Mouse (Mus musculus): ENCODE results near the gene Shank2. TPM values are rescaled to one million over a fixed set of nuclear protein-coding genes. Genes with fewer than 3 reads are reported as not detected.
A peak's percentile ranks its signal among the peaks of the same experiment; 100 is the strongest.

Gene Shank2
- total and polyA plus RNA-seq, 3 experiments = not detected

GRCm38 (mm10) chr7:144426594-144426993 is 424.9 kb downstream of the Shank2 start:
- no peak for TF ChIP-seq ZNF384 (IDR thresholded peaks at IDR 0.05; ENCODE audit: low read depth, low read length)
- TF ChIP-seq ETS1 (conservative IDR thresholded peaks at IDR 0.05; ENCODE audit: low read depth, low read length) = no peak
- no peak for TF ChIP-seq KAT2A (IDR thresholded peaks at IDR 0.05; ENCODE audit: insufficient replicate concordance, low read length)
- Histone ChIP-seq H3K27ac (ENCODE audit: insufficient read depth, low read depth) (no peak overlapping the region), H3K9ac (ENCODE audit: insufficient read depth, low read depth) (no peak overlapping the region), H3K9me3 (replicated peaks; ENCODE audit: low read length) (peaks cover 6% of the 10 kb centered on the region), H3K36me3 (replicated peaks in 1 of 2; ENCODE audit: control insufficient read depth in 1 of 2, insufficient read depth in 1 of 2, low read length in 1 of 2) (no peaks in the 10 kb centered on the region), H3K4me3 (replicated peaks in 1 of 3; ENCODE audit: low read depth in 2 of 3, low read length in 2 of 3, poor library complexity in 1 of 3) (no peak overlapping the region), H3K27me3 (replicated peaks) (peaks cover 82% of the 10 kb centered on the region), H3K79me2 (replicated peaks; ENCODE audit: control insufficient read depth, extremely low read depth, insufficient read depth, poor library complexity, severe bottlenecking) (no peaks in the 10 kb centered on the region), H3K4me1 (ENCODE audit: control insufficient read depth in 1 of 2, insufficient read depth in 2 of 2) (no peaks in the 10 kb centered on the region), H3K4me2 (ENCODE audit: insufficient read depth, low read depth, poor library complexity, severe bottlenecking) (no peak overlapping the region)
- DNase-seq (ENCODE audit: extremely low read depth) = no peak
- dilution Hi-C loops (cut with MboI; ENCODE audit: extremely low pct_ligation_motif_present, extremely low pct_unique_long_range_greater_than_20kb, low sequenced_read_pairs) (no loop called here), in situ Hi-C loops (cut with MboI; ENCODE audit: low pct_ligation_motif_present, low pct_unique_long_range_greater_than_20kb, low sequenced_read_pairs) (loop anchor here (10.0 to 25.0 kb wide), 2 partner anchors 212 to 339 kb away; no protein-coding TSS in a partner anchor)

GRCm38 (mm10) chr7:144427460-144427859 is 425.7 kb downstream of the Shank2 start:
- H3K4me2 ChIP-seq (ENCODE audit: insufficient read depth, low read depth, poor library complexity, severe bottlenecking) = no peak overlapping the region
- H3K4me1 ChIP-seq (ENCODE audit: control insufficient read depth in 1 of 2, insufficient read depth in 2 of 2) = no peaks in the 10 kb centered on the region
- no peak overlapping the region for H3K27ac ChIP-seq (ENCODE audit: insufficient read depth, low read depth)
- dilution Hi-C loops (cut with MboI; ENCODE audit: extremely low pct_ligation_motif_present, extremely low pct_unique_long_range_greater_than_20kb, low sequenced_read_pairs) = no loop called here
- H3K9me3 ChIP-seq (replicated peaks; ENCODE audit: low read length) = peaks cover 6% of the 10 kb centered on the region
- H3K79me2 ChIP-seq (replicated peaks; ENCODE audit: control insufficient read depth, extremely low read depth, insufficient read depth, poor library complexity, severe bottlenecking) = no peaks in the 10 kb centered on the region
- TF ChIP-seq MAX (IDR thresholded peaks at IDR 0.05; ENCODE audit: low read length) (no peak), POLR2A (IDR thresholded peaks at IDR 0.05; ENCODE audit: low read depth, low read length) (no peak), NRF1 (IDR thresholded peaks at IDR 0.05; ENCODE audit: low read depth, low read length) (no peak), PAX5 (IDR thresholded peaks at IDR 0.05; ENCODE audit: low read length) (no peak), CTCF (conservative IDR thresholded peaks at IDR 0.05 in 1 of 2, IDR thresholded peaks at IDR 0.05 in 1 of 2; ENCODE audit: low read depth in 2 of 2, low read length in 2 of 2) (peak in 1 of 2 experiments; percentile 62; a peak in 2 of 4 replicates), GABPA (IDR thresholded peaks at IDR 0.05; ENCODE audit: insufficient replicate concordance, low read depth, low read length) (no peak), MXI1 (IDR thresholded peaks at IDR 0.05; ENCODE audit: low read depth, low read length) (no peak), EP300 (IDR thresholded peaks at IDR 0.05; ENCODE audit: low read length) (no peak), SMC3 (IDR thresholded peaks at IDR 0.05; ENCODE audit: low read depth, low read length) (peak; percentile 30), ZKSCAN1 (IDR thresholded peaks at IDR 0.05; ENCODE audit: borderline replicate concordance, low read depth, low read length) (no peak)
- H3K9ac ChIP-seq (ENCODE audit: insufficient read depth, low read depth) = no peak overlapping the region
- no peaks in the 10 kb centered on the region for H3K36me3 ChIP-seq (replicated peaks in 1 of 2; ENCODE audit: control insufficient read depth in 1 of 2, insufficient read depth in 1 of 2, low read length in 1 of 2)
- in situ Hi-C loops (cut with MboI; ENCODE audit: low pct_ligation_motif_present, low pct_unique_long_range_greater_than_20kb, low sequenced_read_pairs) = loop anchor here (10.0 to 25.0 kb wide), 2 partner anchors 213 to 340 kb away; no protein-coding TSS in a partner anchor
- peak; percentile 12 for DNase-seq (ENCODE audit: extremely low read depth)
- H3K27me3 ChIP-seq (replicated peaks) = peaks cover 82% of the 10 kb centered on the region
- no peak overlapping the region for H3K4me3 ChIP-seq (replicated peaks in 1 of 3; ENCODE audit: low read depth in 2 of 3, low read length in 2 of 3, poor library complexity in 1 of 3)

- Histone ChIP-seq H3K36me3 (replicated peaks in 1 of 2; ENCODE audit: control insufficient read depth in 1 of 2, insufficient read depth in 1 of 2, low read length in 1 of 2) (no peaks in the 10 kb centered on the region), H3K79me2 (replicated peaks; ENCODE audit: control insufficient read depth, extremely low read depth, insufficient read depth, poor library complexity, severe bottlenecking) (no peaks in the 10 kb centered on the region), H3K4me2 (ENCODE audit: insufficient read depth, low read depth, poor library complexity, severe bottlenecking) (no peak overlapping the region), H3K9ac (ENCODE audit: insufficient read depth, low read depth) (no peak overlapping the region), H3K4me3 (replicated peaks in 1 of 3; ENCODE audit: low read depth in 2 of 3, low read length in 2 of 3, poor library complexity in 1 of 3) (no peak overlapping the region), H3K4me1 (ENCODE audit: control insufficient read depth in 1 of 2, insufficient read depth in 2 of 2) (no peaks in the 10 kb centered on the region), H3K27ac (ENCODE audit: insufficient read depth, low read depth) (no peak overlapping the region), H3K27me3 (replicated peaks) (peaks cover 77% of the 10 kb centered on the region), H3K9me3 (replicated peaks; ENCODE audit: low read length) (peaks cover 6% of the 10 kb centered on the region)
- TF ChIP-seq EP300 (IDR thresholded peaks at IDR 0.05; ENCODE audit: low read length) (no peak), SMC3 (IDR thresholded peaks at IDR 0.05; ENCODE audit: low read depth, low read length) (no peak), BHLHE40 (IDR thresholded peaks at IDR 0.05; ENCODE audit: low read depth, low read length) (no peak), ETS1 (conservative IDR thresholded peaks at IDR 0.05; ENCODE audit: low read depth, low read length) (no peak), TCF12 (IDR thresholded peaks at IDR 0.05; ENCODE audit: low read depth, low read length) (no peak), MAZ (IDR thresholded peaks at IDR 0.05; ENCODE audit: low read depth, low read length) (no peak), UBTF (IDR thresholded peaks at IDR 0.05; ENCODE audit: low read depth, low read length) (no peak), HCFC1 (IDR thresholded peaks at IDR 0.05; ENCODE audit: low read depth, low read length) (no peak), IRF4 (IDR thresholded peaks at IDR 0.05; ENCODE audit: low read depth, low read length) (no peak), ZNF384 (IDR thresholded peaks at IDR 0.05; ENCODE audit: low read depth, low read length) (no peak), MAFK (IDR thresholded peaks at IDR 0.05; ENCODE audit: insufficient replicate concordance, low read length) (no peak), JUN (IDR thresholded peaks at IDR 0.05; ENCODE audit: insufficient read depth, low read depth, low read length) (no peak), TBP (conservative IDR thresholded peaks at IDR 0.05; ENCODE audit: low read depth, low read length) (no peak), NRF1 (IDR thresholded peaks at IDR 0.05; ENCODE audit: low read depth, low read length) (no peak), E2F4 (IDR thresholded peaks at IDR 0.05; ENCODE audit: insufficient replicate concordance, low read depth, low read length) (no peak), RCOR1 (conservative IDR thresholded peaks at IDR 0.05; ENCODE audit: low read depth, low read length) (no peak), PAX5 (IDR thresholded peaks at IDR 0.05; ENCODE audit: low read length) (no peak), MXI1 (IDR thresholded peaks at IDR 0.05; ENCODE audit: low read depth, low read length) (no peak), ZMIZ1 (IDR thresholded peaks at IDR 0.05; ENCODE audit: low read depth, low read length) (no peak)
- in situ Hi-C loops (cut with MboI; ENCODE audit: low pct_ligation_motif_present, low pct_unique_long_range_greater_than_20kb, low sequenced_read_pairs) (loop anchor here (25.0 kb wide), 1 partner anchor 346 kb away; no protein-coding TSS in a partner anchor), dilution Hi-C loops (cut with MboI; ENCODE audit: extremely low pct_ligation_motif_present, extremely low pct_unique_long_range_greater_than_20kb, low sequenced_read_pairs) (no loop called here)
- no peak for DNase-seq (ENCODE audit: extremely low read depth)
These were observed 431.2 kb downstream of the Shank2 start for GRCm38 (mm10) chr7:144432920-144433319.
